Mouse (Mus musculus) intestine, postnatal 0 days (tissue): ENCODE measurements at regions not wholly inside any gene's neighbourhood (a gene's known extent, or its start where the extent isn't known, plus 50 kb on each side); places are given as distances from the start of the nearest gene placed in this dataset.

Source experiments
- ATAC-seq: fragments of 200-750 bp; cut with Nextera tagmentation; 2 replicates; pipeline ENCODE4 v1.8.0; 2017; ENCODE audit warnings: mild to moderate bottlenecking, moderate TSS enrichment, moderate library complexity
- H3K27ac ChIP-seq: fragments of 300-500 bp; sonication (generic); 2 replicates; pipeline ENCODE4 v1.5.1; 2014; ENCODE audit warnings: mild to moderate bottlenecking, low read depth, low read length, moderate library complexity
- H3K27me3 ChIP-seq: fragments of 300-500 bp; sonication (generic); replicated peaks from 2 replicates; pipeline ENCODE4 v1.6.1; 2014; ENCODE audit warnings: low read length, mixed read lengths; ENCODE audit not compliant: control insufficient read depth, insufficient read depth
- H3K36me3 ChIP-seq: fragments of 300-500 bp; sonication (generic); 2 replicates; pipeline ENCODE4 v1.6.1; 2014; ENCODE audit warnings: mild to moderate bottlenecking, moderate library complexity; ENCODE audit not compliant: control insufficient read depth, insufficient read depth
- H3K4me1 ChIP-seq: fragments of 300-500 bp; sonication (generic); replicated peaks from 2 replicates; pipeline ENCODE4 v1.6.1; 2014; ENCODE audit warnings: antibody characterized with exemption, low read length, mixed read lengths; ENCODE audit not compliant: control insufficient read depth, insufficient read depth
- H3K4me2 ChIP-seq: fragments of 300-500 bp; sonication (generic); replicated peaks from 2 replicates; pipeline ENCODE4 v1.6.1; 2014; ENCODE audit warnings: low read depth, mild to moderate bottlenecking, moderate library complexity
- H3K4me3 ChIP-seq: fragments of 300-500 bp; sonication (generic); 2 replicates; pipeline ENCODE4 v1.5.1; 2014; ENCODE audit warnings: low read depth, low read length
- H3K9ac ChIP-seq: fragments of 300-500 bp; sonication (generic); 2 replicates; pipeline ENCODE4 v1.6.1; 2014; ENCODE audit warnings: mild to moderate bottlenecking, low read depth, low read length
- H3K9me3 ChIP-seq: fragments of 300-500 bp; sonication (generic); 2 replicates; pipeline ENCODE4 v1.6.1; 2016; ENCODE audit warnings: mixed run types; ENCODE audit not compliant: control insufficient read depth
- CTCF ChIP-seq: sonication (generic); IDR thresholded peaks from 2 replicates; pipeline ENCODE4 v1.5.1; 2016; ENCODE audit warnings: low read depth, mild to moderate bottlenecking, control low read depth, antibody characterized with exemption, moderate library complexity
- WGBS: fragments of 180-500 bp; shearing (Covaris S2); extraction: QIAGEN DNeasy Blood & Tissue Kit; methylation state at CpG from one replicate; pipeline ENCODE4 v1.1.7; 2014; 5-methylcytosine and 5-hydroxymethylcytosine counted together

- H3K36me3 ChIP-seq = no peaks in the 10 kb centered on the region
- H3K4me1 ChIP-seq = no peaks in the 10 kb centered on the region
- H3K27me3 ChIP-seq = no peaks in the 10 kb centered on the region
- no peak overlapping the region for H3K4me2 ChIP-seq
- no peaks in the 10 kb centered on the region for H3K9me3 ChIP-seq
- H3K9ac ChIP-seq = no peak overlapping the region
- WGBS = 71% methylated on average over 1 of the region's 1 CpGs
- no peak for ATAC-seq
- H3K4me3 ChIP-seq = no peak overlapping the region
- no peak for TF ChIP-seq CTCF
- no peak overlapping the region for H3K27ac ChIP-seq
These were observed 135.0 kb upstream of the Tet2 start for GRCm38 (mm10) chr3:133679891-133680290.

- H3K4me2 ChIP-seq = no peak overlapping the region
- H3K36me3 ChIP-seq = no peaks in the 10 kb centered on the region
- WGBS = 59% methylated on average over 2 of the region's 2 CpGs
- no peaks in the 10 kb centered on the region for H3K4me1 ChIP-seq
- H3K9me3 ChIP-seq = no peaks in the 10 kb centered on the region
- TF ChIP-seq CTCF = no peak
- ATAC-seq = no peak
- H3K27ac ChIP-seq = no peak overlapping the region
- no peak overlapping the region for H3K4me3 ChIP-seq
- H3K27me3 ChIP-seq = no peaks in the 10 kb centered on the region
- no peak overlapping the region for H3K9ac ChIP-seq
These were observed 135.4 kb upstream of the Tet2 start for GRCm38 (mm10) chr3:133680343-133680742.

GRCm38 (mm10) chr3:133680805-133681204, 135.9 kb upstream of the Tet2 start:
- no peaks in the 10 kb centered on the region for H3K9me3 ChIP-seq
- no peaks in the 10 kb centered on the region for H3K27me3 ChIP-seq
- no peak overlapping the region for H3K4me3 ChIP-seq
- H3K36me3 ChIP-seq = no peaks in the 10 kb centered on the region
- no peak overlapping the region for H3K27ac ChIP-seq
- 72% methylated on average over 3 of the region's 3 CpGs for WGBS
- H3K4me2 ChIP-seq = no peak overlapping the region
- no peak for ATAC-seq
- no peak for TF ChIP-seq CTCF
- H3K4me1 ChIP-seq = no peaks in the 10 kb centered on the region
- no peak overlapping the region for H3K9ac ChIP-seq

GRCm38 (mm10) chr3:133684196-133684743, 139.3 kb upstream of the Tet2 start:
- Histone ChIP-seq H3K4me3 (no peak overlapping the region), H3K4me1 (no peaks in the 10 kb centered on the region), H3K27ac (no peak overlapping the region), H3K27me3 (no peaks in the 10 kb centered on the region), H3K9ac (no peak overlapping the region), H3K36me3 (no peaks in the 10 kb centered on the region), H3K9me3 (no peaks in the 10 kb centered on the region), H3K4me2 (no peak overlapping the region)
- no peak for ATAC-seq
- 92% methylated on average over 5 of the region's 5 CpGs for WGBS
- TF ChIP-seq CTCF = no peak

GRCm38 (mm10) chr3:133684747-133685146, 139.8 kb upstream of the Tet2 start:
- no peak for TF ChIP-seq CTCF
- ATAC-seq = no peak

GRCm38 (mm10) chr3:133685393-133685792, 140.5 kb upstream of the Tet2 start:
- Histone ChIP-seq H3K9ac (no peak overlapping the region), H3K36me3 (no peaks in the 10 kb centered on the region), H3K9me3 (no peaks in the 10 kb centered on the region), H3K27ac (no peak overlapping the region), H3K27me3 (no peaks in the 10 kb centered on the region), H3K4me2 (no peak overlapping the region), H3K4me3 (no peak overlapping the region), H3K4me1 (no peaks in the 10 kb centered on the region)
- no peak for ATAC-seq
- 53% methylated on average over 3 of the region's 3 CpGs for WGBS
- TF ChIP-seq CTCF = no peak

More at GRCm38 (mm10) chr3:133684747-133685146, 139.8 kb upstream of the Tet2 start:
- Histone ChIP-seq H3K27ac (no peak overlapping the region), H3K27me3 (no peaks in the 10 kb centered on the region), H3K4me1 (no peaks in the 10 kb centered on the region), H3K9me3 (no peaks in the 10 kb centered on the region), H3K4me2 (no peak overlapping the region), H3K4me3 (no peak overlapping the region), H3K9ac (no peak overlapping the region), H3K36me3 (no peaks in the 10 kb centered on the region)
- 87% methylated on average over 3 of the region's 3 CpGs for WGBS

- no peak overlapping the region for H3K9ac ChIP-seq
- H3K27me3 ChIP-seq = no peaks in the 10 kb centered on the region
- H3K4me1 ChIP-seq = no peaks in the 10 kb centered on the region
- 44% methylated on average over 4 of the region's 4 CpGs for WGBS
- no peak overlapping the region for H3K4me3 ChIP-seq
- no peak for ATAC-seq
- no peaks in the 10 kb centered on the region for H3K36me3 ChIP-seq
- H3K27ac ChIP-seq = no peak overlapping the region
- TF ChIP-seq CTCF = no peak
- H3K9me3 ChIP-seq = no peaks in the 10 kb centered on the region
- H3K4me2 ChIP-seq = no peak overlapping the region
These were observed 149.1 kb upstream of the Tet2 start for GRCm38 (mm10) chr3:133694057-133694456.
